Mouse (Mus musculus) adrenal gland, postnatal 10 days (tissue): Measurements from ENCODE around the gene Trabd2b. TPM values are rescaled to one million over a fixed set of nuclear protein-coding genes. Genes with fewer than 3 reads are reported as not detected.

Source experiments
- DNase-seq: peaks from one replicate; pipeline ENCODE4 v3.0.0; 2021; ENCODE audit warnings: mixed read lengths
- total RNA-seq, 2 experiments: library from RNA; stranded (reverse); gene quantifications; 2 replicates each; pipeline ENCODE4 v1.2.3; 2021

The Trabd2b gene
- total RNA-seq, 2 experiments from 2014 or later: 1.7 to 1.8 TPM

DNA sequence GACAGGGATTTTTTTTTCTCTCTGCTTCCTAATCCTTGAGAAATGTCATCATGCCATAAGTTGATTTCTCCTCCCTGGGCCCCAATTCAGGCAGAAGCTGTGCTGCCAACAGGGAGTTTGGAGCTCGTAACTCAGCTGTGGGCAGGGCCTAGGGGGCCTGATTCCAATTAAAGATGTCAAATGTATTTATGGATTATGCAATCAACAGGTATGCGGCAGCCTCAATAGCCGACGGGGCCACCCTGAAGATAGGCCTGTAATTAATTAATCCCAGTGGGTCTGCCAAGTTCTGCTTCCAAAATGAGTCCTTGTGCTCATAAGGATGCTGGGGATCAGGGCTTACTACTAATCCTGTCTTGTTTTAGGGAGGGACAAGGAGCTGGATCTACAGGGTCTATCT lies 135.6 kb downstream of the Trabd2b start:
- DNase-seq: no peak

DNA sequence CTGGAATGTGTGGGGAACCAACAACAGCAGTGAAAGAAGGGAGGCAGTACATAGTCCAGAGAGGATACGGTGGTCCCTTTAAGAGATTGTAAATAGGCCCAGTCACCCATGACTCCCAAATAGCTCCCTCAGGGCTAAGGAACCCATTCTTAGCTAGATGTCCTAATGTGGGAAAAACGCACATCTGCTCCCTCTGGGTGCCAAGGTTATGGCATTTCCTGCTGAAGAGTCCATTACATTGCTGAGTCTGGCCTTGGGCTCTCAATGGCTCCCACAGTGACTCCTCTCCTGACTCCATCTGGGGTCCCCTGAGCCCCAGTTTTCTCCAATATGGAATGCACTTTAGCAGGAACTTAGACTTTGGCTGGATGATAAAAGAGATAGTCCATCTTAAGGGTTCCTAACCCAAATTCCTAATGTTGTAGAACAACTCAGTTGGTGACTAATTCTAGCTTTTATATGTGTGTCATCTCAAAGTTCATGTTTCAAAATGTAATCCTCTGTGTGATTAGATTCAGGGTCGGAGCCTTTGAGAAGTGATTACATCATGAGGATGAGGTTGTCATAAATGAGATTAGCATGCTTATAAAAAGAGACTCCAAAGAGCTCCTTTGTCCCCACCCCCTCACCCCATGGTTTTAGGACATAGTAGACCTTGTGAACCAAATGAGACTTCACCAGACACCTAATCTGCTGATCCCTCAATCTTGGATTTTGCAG lies 139.1 kb downstream of the Trabd2b start:
- DNase-seq: no peak

DNA sequence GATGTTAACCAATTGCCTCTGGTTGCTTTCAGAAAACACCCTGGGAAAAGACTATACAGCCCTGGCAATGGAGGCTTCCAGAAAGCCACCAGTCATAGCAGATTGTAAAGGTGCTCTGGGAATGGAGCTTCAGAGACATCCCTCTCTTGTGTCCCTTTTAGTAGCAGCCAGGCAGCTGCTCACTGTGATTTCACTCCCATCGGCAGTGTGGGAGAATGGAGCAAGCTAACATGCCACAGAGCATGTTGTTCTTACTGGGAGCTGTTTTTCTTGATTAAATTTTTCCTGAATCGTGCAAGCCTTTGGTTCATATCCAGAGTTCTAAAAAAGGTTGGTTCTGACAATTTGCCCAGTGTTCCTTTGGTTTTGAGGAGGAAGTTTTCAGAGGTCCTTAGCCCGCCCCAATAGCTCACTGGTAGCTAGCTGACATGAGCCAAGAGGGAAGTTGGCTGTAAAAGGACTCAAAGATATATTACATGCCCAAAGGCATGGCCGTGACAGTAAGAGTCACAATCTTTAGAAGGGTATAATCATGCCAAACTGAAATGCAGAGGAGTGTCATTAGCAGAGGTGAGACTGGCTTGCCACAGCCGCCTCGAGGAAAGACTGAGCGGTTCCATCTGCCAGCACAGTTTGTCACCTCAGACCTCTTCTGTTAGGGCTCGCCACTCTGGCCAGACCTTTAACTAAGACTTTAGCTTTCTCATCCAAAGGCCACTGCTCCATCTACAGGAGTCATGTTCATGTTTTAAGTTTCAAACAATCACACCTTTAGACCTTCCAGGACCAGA lies 141.3 kb downstream of the Trabd2b start:
- no peak for DNase-seq

DNA sequence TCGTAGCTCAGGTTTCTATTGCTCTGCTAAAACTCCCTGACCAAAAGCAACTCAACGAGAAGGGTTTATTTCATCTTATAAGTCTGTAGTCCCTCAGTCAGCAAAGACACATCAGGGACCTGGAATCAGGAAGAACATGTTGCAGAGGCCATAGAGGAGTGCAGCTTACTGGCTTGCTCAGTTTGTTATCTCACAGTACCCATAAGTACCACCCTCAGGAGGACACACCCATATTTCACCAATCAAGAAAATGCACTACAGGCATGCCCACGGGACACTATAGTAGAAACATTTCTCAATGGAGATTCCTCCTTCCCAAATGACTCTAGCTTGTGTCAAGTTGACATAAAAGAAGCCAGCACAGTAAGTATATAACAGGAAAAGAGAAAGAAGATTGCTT lies 143.0 kb downstream of the Trabd2b start:
- DNase-seq: no peak

DNA sequence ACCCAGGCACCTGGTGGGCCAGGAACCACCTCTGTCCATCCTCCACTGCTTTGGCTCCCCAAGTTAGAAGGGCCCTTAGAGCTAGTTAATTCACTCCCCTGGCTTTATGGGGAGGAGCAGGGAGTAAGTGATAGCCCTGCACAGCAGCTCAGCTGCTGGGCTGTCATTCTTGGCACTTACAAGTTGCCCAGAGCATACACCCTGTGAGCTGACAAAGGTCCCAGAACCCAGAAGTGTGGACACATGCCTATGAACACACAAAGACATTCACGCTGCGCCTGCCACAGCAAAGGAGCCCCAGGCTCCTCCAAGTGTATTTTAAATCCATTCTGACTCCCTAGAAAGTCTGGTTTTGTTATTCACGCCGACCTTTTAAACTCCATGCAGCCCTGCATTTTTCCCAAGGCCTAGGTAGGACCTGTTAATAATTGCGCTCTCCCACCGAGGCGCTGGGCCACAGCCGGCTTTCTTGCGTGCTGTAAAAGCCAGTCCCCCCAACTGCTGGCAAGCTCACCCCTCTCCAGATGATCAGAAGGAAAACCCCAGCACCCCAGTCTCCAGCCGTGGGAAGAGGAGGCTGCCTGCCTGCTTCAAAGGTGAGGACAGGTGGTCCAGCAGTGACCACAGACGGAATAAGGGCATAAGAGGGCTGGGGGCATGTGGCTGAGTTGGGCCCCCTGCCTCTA lies 144.1 kb downstream of the Trabd2b start:
- DNase-seq: no peak

DNA sequence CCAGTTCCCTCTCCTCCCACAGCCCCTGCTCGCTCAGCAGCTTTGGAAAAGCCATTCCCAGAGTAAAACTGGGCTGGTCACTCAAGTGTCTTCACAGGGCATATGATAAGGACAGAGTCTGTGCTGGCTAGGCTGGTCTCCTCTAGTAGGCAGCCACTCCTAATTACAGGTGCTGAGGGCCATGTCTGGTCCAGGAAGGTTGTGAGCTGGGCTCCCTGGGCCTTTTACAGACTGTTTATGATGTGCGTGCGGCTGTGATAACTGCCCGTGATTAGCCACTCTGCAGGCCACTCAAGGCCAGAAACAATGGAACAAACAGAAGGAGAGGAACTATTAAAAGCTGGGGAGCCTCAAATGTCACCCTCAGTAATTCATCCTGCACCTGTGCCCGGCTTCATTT lies 150.4 kb downstream of the Trabd2b start:
- DNase-seq: no peak

DNA sequence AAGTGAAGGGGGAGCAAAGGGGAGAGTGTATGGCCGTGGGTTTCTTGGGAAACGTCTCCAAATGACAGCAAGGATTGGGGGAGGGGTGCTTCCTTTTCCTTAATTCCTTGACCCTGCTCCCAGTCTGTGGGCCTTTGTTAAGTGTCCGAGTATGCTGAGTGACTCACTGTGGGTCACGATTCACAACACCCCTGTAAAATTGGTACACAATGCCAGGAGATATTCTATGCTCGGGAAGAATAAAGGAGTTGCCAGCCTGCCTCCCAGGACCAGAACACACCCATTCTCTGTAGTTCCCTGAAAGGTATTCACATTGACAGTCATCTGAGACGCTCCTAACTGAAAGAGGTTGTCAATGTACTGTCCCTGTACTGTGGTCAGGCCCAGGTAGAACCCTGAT lies 151.2 kb downstream of the Trabd2b start:
- no peak for DNase-seq

DNA sequence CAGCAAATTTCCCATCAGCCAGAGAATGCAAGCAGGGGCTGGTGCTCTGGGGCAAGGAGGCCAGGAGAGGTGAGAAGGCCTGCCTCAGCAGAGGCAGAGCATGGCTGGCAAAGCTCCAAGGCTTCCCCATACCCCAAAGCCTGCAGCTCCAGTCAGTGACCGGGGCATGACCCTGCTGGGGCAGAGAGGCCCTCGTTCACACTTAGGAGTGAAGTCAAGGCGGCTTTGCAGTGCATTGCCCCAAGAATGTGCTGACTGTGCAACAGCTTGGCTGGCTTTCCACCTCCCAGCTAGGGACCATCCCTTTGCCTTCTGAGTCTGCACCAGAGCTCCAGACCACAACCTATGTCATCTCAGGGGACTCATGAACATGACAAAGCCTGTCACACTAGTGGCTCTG lies 152.0 kb downstream of the Trabd2b start:
- no peak for DNase-seq

DNA sequence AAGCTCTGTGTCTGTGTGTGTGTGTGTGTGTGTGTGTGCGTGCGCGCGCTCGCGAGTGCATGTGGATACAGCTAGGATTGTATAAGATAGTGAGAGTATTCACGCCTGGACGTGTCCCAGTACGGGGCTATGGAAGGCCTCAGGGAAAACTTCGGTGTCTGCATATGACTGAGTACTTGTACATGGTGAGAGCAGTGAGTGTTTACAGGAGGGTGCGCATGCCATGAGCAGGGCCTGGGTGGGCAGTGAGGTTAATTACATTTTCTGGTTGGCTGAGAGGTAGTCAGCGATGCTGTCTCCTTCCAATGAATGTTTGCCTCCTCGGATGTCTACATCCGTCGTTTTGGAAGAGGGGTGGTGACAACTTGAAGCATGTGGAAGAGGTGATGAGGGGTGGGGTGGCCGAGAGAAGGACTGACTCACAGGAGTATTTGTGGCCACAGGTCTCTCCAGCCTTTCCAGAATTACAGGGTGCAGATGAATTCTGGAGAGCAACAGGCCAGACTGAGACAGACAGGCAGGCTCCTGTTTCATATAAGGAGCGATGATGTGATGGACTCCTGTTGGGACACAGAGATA lies 154.2 kb downstream of the Trabd2b start:
- DNase-seq: no peak

DNA sequence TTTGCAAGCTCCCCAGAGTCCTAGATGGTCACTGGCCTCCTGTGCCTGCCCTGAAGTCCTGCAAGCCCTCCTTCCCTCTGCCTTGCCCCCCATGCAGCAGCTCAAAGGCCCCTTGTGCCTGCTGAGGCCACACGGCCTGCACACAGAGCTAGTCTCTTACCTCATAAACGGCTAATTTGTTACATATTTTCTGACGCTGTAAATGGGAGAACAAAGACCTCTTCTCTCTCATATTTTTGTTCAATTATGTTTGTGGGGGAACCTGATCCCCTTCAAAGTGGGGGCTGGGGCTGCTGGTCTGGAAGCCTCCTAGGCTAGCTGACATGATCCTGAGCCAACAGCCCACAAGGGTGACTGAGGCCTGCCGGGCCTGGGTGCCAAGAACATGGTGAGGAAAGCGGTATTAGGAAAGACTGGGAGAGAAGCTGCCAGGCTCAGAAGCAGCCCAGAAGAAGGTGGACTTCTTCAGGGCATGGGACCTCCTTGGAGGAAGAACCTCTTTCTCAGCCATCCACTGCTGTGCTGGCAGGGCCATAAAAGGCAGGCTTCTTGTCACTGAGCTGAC lies 157.7 kb downstream of the Trabd2b start:
- DNase-seq: peak; percentile 61

DNA sequence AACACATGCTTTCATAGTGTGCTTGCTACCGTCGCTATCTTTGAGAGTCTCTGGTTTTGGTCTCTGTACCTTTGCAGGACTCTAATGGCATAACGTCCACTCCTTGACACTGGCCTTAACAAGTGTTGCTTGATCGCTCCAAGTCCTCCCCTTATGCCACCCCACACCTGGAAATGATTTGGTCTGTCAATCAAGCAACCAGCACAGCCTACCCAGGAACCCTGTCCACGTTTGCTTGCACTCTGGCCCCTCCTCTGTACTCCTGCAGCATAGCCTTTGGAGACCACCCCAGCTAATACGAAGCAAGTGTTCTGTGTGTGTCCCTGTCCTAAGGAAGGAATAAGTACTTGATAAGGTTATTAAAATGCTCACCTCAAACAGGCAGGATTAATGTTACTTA lies 161.1 kb downstream of the Trabd2b start:
- DNase-seq: no peak

DNA sequence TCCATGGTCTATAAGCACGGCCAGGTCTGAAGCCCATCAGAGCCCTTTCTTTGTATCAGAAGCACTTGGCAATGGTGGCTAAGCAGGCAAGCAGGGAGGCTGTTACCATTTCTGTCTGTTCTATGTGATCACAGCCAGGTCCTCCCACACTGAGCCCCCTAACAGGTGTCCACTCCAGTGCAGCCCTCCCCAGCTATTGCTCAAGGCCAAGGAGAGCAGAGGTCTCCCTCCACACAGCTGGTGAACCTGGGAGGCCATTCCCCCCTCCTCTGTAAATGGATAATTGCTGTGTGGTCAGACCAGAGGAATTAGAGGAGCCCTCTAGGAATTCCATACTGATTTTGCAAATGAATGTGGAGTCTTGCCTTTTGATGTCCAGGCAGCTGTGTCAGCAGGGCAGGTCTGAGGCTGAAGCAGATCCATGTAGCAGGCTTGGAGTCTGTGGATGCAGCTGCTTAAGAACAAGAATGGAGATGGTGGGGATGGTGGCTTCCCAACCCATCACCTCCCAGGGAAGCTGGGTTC lies 161.6 kb downstream of the Trabd2b start:
- DNase-seq: no peak

DNA sequence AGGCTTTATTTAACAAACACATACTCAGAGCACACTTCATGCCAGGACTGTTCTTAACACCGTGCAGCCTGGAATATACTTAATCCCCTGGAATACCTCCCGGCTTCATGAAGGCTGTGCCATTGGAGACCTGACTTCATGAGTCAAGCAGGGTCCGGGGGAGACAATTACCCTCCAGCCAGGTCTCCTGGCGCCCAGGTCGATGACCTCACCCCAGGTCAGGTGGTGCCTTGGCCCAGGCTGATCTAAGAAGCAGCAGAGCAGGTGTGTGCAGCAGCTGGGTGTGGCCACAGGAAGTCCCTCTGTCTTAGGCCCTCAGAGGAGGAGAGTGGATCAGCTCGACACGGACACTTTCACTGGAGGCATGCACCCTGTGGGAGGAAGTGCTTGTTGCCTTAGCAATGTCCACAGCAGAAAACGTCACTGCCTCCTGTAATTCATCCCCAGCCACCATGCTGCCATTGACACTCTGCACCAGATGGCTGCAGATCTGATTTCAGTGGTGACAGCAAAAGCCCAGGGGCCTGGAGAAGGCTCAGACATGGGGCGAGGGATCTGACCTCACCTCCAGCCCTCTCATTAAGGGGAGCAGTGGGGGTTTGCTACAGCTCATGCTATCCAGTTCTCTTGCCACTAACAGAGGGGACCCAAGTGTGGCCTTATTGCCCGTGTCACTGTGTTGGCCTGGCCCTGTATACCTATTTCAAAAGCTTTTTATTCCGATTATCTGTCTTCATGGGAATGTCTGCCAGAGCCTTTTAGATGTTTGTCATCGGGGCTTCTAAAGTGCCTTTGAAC lies 171.8 kb downstream of the Trabd2b start:
- no peak for DNase-seq

DNA sequence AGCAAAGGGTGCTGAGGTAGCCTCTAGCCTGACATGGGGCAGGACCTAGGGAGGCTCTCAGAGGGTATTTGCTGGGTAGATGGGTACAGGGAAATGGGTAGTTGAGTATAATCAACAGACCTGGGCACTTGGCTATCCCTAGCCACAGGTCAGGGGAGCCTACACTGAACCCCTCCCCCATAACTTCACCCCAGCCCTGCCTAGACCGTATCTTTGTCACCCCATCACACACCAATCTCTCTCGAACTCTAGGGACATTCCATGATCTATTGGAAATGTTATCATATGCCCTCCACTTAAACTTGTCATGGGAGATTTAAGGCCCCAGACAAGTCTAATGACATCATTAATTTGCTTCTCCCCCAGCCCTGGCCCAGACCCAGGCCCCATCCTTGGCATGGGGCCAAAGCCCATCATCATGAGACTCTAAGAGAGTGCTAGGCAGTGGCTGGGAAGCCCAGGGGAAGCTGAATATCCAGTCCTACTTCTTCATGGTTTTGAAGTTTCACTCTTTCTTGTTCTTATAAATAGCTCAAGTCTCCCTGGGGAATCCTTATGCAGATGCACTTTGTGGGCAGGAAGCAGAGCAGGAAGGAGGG lies 177.1 kb downstream of the Trabd2b start:
- no peak for DNase-seq

DNA sequence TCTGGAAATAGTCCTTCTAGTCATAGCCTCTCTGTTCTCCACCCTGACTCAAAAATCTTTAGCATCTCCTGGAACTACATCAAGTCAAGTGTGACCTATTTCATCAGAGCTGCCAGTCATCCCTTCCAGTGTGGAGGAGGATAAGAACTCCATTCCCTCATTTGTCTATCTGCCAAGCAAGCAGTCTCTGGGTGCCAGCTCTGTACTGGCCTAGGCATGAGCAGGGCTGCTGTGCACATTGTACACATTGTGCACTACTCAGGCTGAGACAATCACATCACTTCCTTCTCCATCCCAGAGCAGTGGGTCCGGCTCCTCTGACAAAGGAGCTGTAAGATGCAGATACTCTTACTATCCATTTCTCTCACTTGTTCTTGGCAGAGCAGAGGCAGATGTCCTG lies 178.2 kb downstream of the Trabd2b start:
- no peak for DNase-seq

DNA sequence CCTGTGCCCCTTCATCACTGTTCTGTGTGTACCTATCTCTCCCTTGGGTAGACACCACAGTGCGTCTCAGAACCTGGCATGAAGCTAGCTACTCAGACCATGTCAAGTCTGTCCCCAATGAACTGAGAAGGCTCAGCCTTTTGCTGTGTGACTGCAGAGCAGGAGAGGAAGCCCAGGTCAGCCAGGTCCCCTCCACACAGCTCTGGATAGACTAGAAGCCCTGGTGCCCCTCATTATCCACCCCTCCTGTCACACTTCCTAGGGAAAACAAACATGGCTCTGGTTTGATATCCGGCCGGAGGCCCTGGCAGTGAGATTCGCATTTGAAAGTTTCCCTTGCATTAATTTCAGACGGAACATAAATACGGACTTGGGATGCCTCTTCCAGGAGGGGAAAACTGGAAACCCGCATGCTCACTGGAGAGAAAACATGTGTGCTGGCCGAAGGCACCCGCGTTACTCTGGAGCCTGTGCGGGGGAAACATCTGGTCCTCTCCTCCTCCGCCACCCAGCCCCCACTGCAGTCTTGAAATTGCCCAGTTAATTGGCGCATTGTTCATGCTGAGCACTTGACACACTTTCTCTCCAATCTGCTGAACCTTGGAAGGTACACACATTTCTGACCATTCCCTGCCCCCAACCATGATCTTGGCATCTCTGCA lies 187.2 kb downstream of the Trabd2b start:
- no peak for DNase-seq

DNA sequence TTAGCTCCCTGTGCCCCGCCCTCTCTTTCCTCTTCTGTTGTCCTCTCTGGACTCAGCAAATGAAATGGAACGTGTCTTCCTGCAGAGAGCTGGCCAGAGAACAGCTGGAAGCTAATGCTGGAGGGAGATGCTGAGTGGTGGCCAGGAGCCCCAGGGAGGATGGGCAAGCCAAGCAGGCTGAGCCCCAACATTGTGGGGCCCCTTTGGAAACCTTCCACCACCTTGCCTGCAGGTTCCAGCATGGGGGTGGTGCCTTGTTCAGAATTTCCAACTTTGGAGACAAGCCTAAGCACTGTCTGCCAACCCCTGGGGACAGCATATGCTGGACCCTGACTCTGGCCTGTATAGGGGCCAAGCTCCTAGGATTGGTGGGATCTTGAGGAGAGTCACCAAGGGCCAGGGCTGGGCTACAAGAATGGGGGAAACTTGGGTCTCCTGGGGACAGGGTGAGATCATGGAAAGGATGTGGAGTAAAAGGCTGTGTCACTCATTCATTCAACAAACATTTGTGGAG lies 188.7 kb downstream of the Trabd2b start:
- DNase-seq: no peak

DNA sequence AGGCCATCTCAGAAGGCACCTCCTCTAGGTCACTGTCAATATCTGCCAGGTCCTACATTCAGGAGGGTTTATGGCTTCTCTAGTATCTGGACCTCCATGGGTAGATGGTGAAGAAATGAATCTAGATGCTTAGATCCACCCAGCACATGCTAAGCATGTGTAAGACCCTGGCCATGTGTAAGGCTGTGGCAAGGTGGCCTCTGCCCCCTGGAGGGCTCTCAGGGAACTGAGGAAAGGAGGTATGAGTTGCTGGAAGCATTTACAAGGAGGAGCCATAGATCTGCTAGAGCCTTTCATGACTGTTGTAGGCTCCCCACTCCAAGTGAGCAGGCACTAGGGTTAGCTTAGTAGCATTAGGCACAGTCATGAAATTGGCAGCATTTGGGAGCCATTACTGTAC lies 192.6 kb downstream of the Trabd2b start:
- peak; percentile 35 for DNase-seq

DNA sequence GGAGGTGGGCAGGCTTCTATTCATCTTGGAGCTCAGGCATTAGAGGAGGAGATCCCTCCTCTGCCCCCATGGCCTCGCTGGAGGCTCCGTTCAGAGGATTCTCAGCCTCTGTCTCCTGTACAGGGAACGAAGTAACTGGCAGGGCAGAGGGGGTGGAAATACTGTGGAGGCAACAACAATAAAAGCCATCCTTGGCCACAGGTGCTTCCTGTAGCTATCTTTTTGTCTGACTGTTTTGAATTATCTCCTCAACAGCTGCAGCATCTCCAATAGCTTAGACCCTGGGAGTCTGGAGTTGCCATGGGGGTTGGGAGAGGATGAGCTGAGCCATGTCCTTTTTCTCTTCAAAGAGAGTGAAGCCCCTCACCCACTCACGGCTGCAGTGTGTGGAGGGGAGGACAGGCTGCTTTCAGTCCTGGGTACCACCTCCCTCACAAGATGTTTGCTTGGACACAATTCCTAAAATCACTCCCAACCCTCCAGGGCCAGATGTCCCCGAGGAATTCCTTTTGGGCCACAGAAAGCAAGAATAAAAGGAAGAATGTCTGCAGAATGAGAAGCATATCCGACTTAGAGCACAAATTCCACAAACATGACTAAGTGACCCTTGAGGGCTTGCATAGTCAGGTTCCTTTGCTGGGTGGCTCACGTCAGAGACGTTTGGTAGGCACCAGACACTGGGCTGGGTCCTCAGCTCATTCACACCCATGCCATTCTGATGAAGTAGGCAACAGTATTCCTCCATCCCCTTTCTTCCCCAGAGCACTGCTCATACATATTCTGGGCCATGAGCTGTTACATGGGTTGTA lies 194.9 kb downstream of the Trabd2b start:
- no peak for DNase-seq
